Mouse (Mus musculus): Measurements from ENCODE around the gene St3gal3.
A peak's percentile ranks its signal among the peaks of the same experiment; 100 is the strongest.

The St3gal3 gene

GRCm38 (mm10) chr4:117918261-117918660, 216.5 kb downstream of the St3gal3 start:
- DNase-seq = peak; percentile 19

DNA sequence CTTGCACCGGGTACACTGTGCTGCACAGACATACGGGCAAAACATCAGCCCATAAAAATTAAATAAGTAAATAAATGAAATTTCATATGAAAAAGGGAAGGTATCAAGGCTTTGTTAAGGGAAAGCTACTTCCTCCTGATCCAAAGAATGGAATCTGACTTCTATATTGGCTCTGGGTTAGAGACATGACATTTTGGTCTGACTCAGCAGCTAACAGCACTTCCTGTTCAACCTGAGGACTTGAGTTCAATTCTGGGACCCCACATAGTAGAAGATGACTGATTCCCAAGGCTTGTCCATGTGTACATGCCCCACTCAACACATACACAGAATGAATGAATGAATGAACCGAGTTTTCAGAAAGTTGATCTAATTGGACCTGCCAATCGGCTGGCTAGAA, 216.9 kb downstream of the St3gal3 start:
- DNase-seq = peak; percentile 21

GRCm38 (mm10) chr4:117917402-117917801, 217.3 kb downstream of the St3gal3 start:
- no peak for DNase-seq

DNA sequence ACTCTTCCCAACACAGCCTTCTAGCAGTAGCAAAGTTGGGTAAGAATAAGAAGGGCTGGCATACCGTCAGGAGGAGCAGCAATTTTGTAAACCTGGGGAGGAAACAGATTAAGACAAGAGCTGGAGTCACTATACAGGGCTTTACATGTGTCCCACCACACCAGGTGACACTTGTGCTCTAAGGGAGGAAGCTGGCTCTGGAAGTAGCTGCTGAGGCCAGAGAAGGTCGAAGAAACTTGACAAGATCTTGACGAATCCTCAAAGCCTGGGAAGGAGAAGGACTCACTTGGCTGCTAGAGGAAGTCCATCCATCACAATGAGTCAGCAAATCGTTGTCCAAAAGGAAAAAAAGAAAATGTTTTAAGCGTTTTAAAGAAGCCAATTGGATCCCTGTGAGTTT, 218.3 kb downstream of the St3gal3 start:
- DNase-seq = peak; percentile 42

GRCm38 (mm10) chr4:117915489-117916105, 219.1 kb downstream of the St3gal3 start:
- peak; percentile 63 for DNase-seq

GRCm38 (mm10) chr4:117914591-117915442, 219.9 kb downstream of the St3gal3 start, which contains the start of gene Ipo13:
Gene Ipo13, minus strand, starts transcription at chr4:117914999.
- peak; percentile 94 for DNase-seq

- DNase-seq = peak; percentile 78
Measured at GRCm38 (mm10) chr4:117914031-117914430, 220.7 kb downstream of the St3gal3 start.

- DNase-seq = peak; percentile 90
Measured at GRCm38 (mm10) chr4:117913421-117913820, 221.3 kb downstream of the St3gal3 start.

- peak; percentile 71 for DNase-seq
Measured at GRCm38 (mm10) chr4:117912685-117913273, 221.9 kb downstream of the St3gal3 start.

- peak; percentile 78 for DNase-seq
Measured at GRCm38 (mm10) chr4:117912131-117912561, 222.6 kb downstream of the St3gal3 start.

DNA sequence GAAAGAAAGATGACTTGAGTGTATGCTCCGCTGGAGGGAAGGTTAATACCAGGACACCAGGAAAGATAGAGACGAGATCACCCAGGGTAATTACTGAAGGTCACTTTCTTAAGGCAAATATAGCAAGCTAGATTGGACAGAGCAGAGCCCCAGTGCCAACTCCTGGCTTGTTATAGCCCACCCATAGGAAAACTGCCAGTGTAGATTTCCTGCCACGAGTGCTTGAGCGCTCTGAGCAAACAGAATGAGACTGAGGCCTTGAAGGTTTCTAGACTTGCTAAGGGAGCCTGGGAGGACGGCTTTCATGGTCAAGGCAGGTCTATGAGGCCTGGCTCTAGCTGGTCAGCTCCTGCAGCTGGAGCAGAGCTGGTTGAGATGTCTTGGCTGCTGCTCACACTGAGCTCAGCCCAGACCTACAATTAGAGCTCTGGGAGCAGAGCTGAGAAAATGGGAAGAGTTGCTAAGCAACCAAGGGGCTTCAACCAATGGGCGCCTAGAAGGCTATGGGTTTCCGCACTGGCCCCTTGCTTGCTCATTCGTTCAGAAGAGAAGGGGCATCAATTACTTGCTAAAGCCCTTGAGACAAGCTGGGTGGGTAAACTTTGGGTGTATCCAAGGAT, 225.8 kb downstream of the St3gal3 start:
- DNase-seq = peak; percentile 24

DNA sequence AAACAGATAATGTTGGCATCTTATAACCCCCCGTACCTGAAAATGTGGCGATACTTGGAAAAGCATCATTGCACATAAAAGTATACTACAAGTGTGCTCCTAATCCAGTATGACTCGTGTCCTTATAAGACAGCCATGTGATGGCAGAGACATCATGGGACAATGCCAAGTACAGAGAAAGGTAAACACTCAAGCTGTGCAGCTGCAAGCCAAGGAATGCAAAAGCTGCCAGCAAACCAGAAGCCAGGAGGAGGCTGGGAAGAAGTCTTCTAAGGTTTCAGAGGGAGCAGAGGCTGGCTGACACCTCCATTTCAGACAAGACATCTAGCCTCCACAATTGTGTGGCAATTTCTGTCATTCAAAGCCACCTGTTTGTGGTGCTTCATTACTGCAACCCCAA, 228.5 kb downstream of the St3gal3 start:
- no peak for DNase-seq

DNA sequence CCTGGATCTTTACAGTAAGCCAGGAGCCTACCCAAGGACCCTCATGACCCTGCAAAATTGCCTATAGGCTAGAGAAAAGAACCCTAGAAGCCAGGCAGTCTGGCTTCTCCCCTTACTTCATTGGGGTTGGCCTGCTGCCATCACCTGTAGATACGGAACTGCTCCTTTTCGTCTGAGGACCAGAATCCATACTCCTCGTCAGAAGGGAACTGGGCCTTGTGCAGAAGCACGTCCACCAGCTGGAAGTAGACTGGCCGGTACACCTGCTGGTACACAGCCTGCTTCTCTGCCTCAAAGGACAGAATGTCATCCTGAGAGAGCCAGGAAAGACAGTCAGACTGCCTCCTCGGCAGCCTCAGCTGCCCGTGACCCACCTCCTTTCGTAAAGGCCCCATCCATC, 230.0 kb downstream of the St3gal3 start:
- no peak for DNase-seq

DNA sequence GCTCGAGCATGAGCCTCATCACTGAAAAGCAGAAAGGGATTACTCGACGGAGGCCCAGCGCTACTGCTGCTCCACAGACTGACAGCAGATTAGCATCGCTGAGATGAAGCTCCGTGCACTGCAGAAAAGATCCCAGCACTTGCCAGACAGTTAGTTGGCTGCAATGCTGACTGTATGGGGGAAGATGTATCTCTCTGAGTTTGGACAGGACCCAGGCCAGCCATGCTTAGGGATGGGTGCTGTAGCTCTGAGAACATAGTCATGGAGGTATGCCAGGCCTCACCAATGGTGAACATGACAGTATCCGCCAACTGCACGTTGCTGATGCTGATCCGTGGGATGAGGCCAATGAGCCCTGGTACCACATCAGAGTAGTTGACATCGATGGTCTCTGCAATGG, 230.6 kb downstream of the St3gal3 start:
- DNase-seq = no peak

GRCm38 (mm10) chr4:117898111-117898510, 236.6 kb downstream of the St3gal3 start:
- peak; percentile 22 for DNase-seq

GRCm38 (mm10) chr4:117896031-117896430, 238.7 kb downstream of the St3gal3 start:
- DNase-seq = peak; percentile 84

DNA sequence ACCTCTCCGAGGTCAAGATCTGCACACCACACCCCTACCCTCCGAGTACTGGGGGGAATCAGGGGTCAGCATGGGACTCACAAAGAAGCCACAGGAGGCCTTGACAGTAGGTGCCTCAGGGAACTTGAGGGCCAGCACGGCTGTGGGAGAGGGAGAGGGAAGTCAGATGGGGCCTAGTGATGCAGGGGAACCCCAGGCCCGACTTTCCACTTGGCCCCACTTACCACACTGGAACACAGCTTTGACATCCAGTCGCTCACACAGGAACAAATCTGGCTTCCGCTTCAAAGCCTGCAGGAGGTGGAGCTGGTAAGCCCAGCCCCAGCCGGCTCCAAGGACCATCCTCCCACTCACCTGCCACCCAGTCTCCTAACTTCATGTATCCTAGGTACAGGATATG, 239.4 kb downstream of the St3gal3 start:
- peak; percentile 47 for DNase-seq

DNA sequence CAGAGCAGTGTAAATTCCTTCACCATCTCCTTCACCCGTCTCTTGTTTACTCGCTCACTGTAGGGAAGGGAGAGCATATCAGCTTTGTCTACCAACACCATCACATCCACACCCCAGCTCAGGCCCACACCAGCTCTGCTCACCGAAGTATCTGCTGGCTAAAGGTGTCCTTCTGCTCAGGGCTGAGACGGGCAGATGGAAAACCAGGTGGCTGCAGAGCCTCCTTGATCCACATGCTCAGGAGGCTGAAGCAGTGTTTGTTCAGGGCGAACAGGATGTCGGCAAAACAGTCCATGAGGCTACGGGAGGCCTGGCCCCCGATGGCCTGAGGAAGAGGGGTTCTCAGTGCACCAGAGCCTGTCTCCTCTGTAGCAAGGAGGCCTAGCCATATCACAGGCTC, 240.1 kb downstream of the St3gal3 start:
- DNase-seq = peak; percentile 66

DNA sequence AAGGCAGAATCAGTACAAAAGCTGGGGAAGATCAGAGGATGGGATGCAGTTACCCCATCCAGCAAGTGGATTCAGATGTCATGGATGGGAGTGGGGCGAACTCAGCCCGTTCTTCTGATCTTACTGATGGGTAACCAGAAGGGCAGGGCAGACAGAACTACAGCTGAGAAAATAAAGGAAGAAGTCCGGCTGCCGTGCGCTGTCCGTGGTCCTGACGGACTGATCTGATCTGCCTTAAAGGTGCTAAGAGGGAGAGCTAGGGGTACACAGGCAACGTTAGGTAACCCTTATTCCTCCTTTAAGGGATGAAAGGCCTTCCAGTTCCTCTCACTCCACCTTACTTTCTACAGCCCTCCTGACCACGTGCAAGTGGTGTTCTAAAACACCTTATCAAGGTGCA, 241.3 kb downstream of the St3gal3 start:
- peak; percentile 50 for DNase-seq

- DNase-seq = peak; percentile 92
Measured at GRCm38 (mm10) chr4:117891738-117892161, 243.0 kb downstream of the St3gal3 start, which contains the start of gene Dph2. Gene Dph2, minus strand, starts transcription at chr4:117892032.

DNA sequence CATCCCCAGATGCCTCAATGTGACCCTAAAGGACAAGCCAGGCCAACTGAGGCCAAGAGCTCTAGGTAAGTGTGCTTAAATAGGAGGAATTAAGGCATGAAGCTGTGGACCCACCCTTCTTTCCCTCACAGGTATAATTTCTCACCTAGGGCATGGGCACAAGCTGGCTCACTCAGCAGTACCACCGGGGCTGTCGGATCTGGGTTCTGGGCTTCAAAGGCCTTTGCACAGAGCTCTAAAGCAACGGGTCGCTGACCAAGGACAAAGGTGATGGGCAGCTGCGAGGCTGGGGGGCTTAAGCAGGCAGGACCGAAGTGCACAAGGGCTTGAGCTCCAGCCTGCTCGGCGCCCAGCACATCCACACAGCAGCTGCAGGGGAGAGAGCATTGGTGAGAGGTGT, 244.0 kb downstream of the St3gal3 start:
- peak; percentile 39 for DNase-seq

- peak; percentile 66 for DNase-seq
Measured at GRCm38 (mm10) chr4:117890031-117890430, 244.7 kb downstream of the St3gal3 start.

DNA sequence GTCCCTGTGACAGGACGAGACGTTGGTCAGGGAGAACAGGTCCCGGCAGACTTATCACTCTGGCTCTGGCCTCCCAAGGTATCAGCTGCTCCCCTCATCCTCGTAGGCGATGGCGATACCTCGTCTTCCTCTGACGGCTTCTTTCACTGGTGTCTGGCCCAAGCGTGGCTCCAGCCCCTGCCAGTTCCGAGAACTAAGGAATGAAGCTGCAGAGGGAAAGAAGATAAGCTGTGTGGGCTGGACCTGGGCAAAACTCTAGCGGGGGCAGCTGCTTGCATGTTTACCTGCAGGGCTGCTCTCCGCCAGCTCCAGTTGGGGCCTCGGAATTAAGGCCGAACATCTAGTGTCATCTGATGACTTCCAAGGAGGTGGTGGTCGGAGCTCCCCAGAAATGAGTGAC, 245.2 kb downstream of the St3gal3 start:
- DNase-seq = peak; percentile 54
